Mouse (Mus musculus): ENCODE measurements around the gene Grem1. TPM values are rescaled to one million over a fixed set of nuclear protein-coding genes. Genes with fewer than 3 reads are reported as not detected.

The Grem1 gene
- polyA plus RNA-seq (2017; shearing (Covaris generic)): not detected

GRCm38 (mm10) chr2:113758311-113759161, at the start of gene Grem1:
Grem1 (minus strand) TSS chr2:113758646.

Other genes with a start within 250 kb of the Grem1 start
- gene Scg5, start 70.5 kb upstream of the Grem1 start, polyA plus RNA-seq (2017; shearing (Covaris generic)): 7.1 TPM
- gene Arhgap11a, start 90.0 kb upstream of the Grem1 start, polyA plus RNA-seq (2017; shearing (Covaris generic)): 8.2 TPM

All from inflammation-experienced regulatory T-cells, adult 16 weeks (primary cell).